Mouse (Mus musculus) cortical plate, adult 2 months (tissue): Measurements from ENCODE around the gene Gm5475.

Experiments used
- CTCF ChIP-seq: fragments of 200-500 bp; IDR thresholded peaks from 2 replicates; pipeline ENCODE4 v1.5.1; 2011; ENCODE audit warnings: mild to moderate bottlenecking, control low read depth, low read length; ENCODE audit not compliant: insufficient read depth; ENCODE audit errors: extremely low read depth
- POLR2A ChIP-seq: fragments of 200-500 bp; IDR thresholded peaks from 2 replicates; pipeline ENCODE4 v1.6.1; 2011; ENCODE audit warnings: mild to moderate bottlenecking, low read length, control low read depth; ENCODE audit not compliant: insufficient read depth; ENCODE audit errors: extremely low read depth

DNA sequence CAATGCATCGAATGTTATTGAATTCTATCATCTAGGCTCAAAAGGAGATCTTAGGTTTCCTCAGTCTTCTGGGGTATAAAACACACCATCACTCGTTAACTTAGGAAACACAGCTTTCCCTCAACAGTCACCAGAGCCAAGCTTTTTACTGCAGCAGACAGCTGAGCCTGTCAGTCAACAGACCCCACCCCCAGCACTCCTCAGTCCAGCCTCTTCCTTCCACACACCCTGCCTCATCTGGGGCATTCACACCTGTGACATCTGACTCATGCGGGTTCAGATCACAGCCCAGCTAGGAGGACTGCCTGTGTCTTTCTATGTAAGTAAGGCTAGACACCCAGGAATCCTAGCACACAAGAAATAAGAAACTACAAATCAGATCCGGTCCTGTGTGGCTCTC lies 7.9 kb upstream of the Gm5475 start:
- no peak for TF ChIP-seq CTCF
- TF ChIP-seq POLR2A = no peak
